Mouse (Mus musculus): ENCODE data around the gene 5730522E02Rik. TPM values are rescaled to one million over a fixed set of nuclear protein-coding genes. Genes with fewer than 3 reads are reported as not detected.

Gene 5730522E02Rik
- total RNA-seq, 2 experiments from 2014 or later = 10.5 to 14.0 TPM

DNA sequence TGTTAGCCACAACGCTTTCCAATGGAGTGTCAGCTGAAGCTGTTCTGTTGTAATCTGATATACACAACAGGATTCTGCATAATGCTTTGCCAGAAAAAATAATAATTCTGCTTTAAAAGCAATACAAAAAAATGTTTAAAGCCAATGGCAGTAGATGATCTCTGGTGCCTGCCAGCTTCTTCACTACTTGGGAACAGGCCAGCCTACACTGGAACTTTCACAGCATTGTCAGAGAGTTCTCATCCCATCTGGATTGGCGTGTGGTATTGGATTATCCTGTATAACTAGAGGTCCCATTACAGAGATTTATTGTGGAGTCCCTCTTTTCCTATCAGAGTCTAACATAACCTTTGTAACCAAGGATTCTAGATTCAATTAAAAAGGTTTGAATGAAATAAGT is 639.2 kb downstream of the 5730522E02Rik start:
- no peak for DNase-seq (ENCODE audit: extremely low spot score in 1 of 2, low spot score in 1 of 2)

Small RNA genes within 50 kb of the gene (microRNA-seq; reads per million reads assigned to microRNA genes)
- 0 reads per million in 2 experiments for gene Mir6372

Other genes starting within 250 kb of the 5730522E02Rik start
- 1 to 10 TPM; 8.7 to 9.2 TPM for gene Fancl, start 175.4 kb upstream of the 5730522E02Rik start, total RNA-seq (2021)

All from layer of hippocampus, postnatal 25 days (tissue).